ENCODE assay signal across 25 mouse cellular contexts in genomic region chr16:72655411-72655810, GRCm38 (mm10).
DNase-seq lines count a peak whose midpoint lies in the region; ATAC-seq and TF ChIP-seq lines count a peak whose summit lies in the region.
"Had no signal": no experiment of that assay in that cellular context is flagged by ENCODE, and none has a peak within 500 bp of the region (broad histone marks: within the 10 kb centered on the region; RNA-seq: fewer than 3 reads in every experiment).

No protein-coding gene starts in this region.

- no peak for TF ChIP-seq CTCF in forebrain, postnatal 0 days (IDR thresholded peaks at IDR 0.05; ENCODE audit: low read depth)

- ATAC-seq in forebrain, embryonic 14.5 days = 0 out of 2 replicates have a peak, but pooled peaks have one; percentile 34
- ATAC-seq in forebrain, postnatal 0 days = no peak; the same call in 1 of the 2 replicates
- ATAC-seq in embryonic facial prominence, embryonic 14.5 days (ENCODE audit: low read depth) = no peak
- ATAC-seq: CD4-positive, CD25-positive, alpha-beta regulatory T cell, adult 4 months; hindbrain, postnatal 0 days; inflammation-experienced regulatory T-cells, adult 6 months; intestine, embryonic 16.5 days had no signal

- no peaks in the 10 kb centered on the region for H3K4me1 ChIP-seq in forebrain, embryonic 14.5 days (ENCODE audit: control insufficient read depth, insufficient read depth, low read length)
- no peaks in the 10 kb centered on the region for H3K4me1 ChIP-seq in forebrain, postnatal 0 days (ENCODE audit: insufficient read depth)
- peaks cover 9% of the 10 kb centered on the region; the same call in 1 of the 2 replicates for H3K4me1 ChIP-seq in embryonic facial prominence, embryonic 14.5 days (ENCODE audit: control insufficient read depth, insufficient read depth, low read length)
- H3K4me1 ChIP-seq: heart, embryonic 10.5 days had no signal

- H3K4me3 ChIP-seq in forebrain, embryonic 14.5 days (ENCODE audit: low read depth, low read length) = no peak overlapping the region
- no peak overlapping the region for H3K4me3 ChIP-seq in forebrain, postnatal 0 days (ENCODE audit: low read depth, low read length)
- no peak overlapping the region for H3K4me3 ChIP-seq in embryonic facial prominence, embryonic 14.5 days (ENCODE audit: low read depth, low read length)
- H3K4me3 ChIP-seq: embryonic facial prominence, embryonic 15.5 days; heart, adult 2 months; heart, embryonic 10.5 days; heart, embryonic 13.5 days had no signal

- no peak overlapping the region for H3K4me2 ChIP-seq in forebrain, embryonic 14.5 days (ENCODE audit: low read length)
- no peak overlapping the region for H3K4me2 ChIP-seq in forebrain, postnatal 0 days (ENCODE audit: low read depth)
- no peak overlapping the region for H3K4me2 ChIP-seq in embryonic facial prominence, embryonic 14.5 days (ENCODE audit: low read depth, low read length)
- H3K4me2 ChIP-seq: embryonic facial prominence, embryonic 15.5 days; heart, embryonic 13.5 days; hindbrain, embryonic 14.5 days had no signal

- H3K9ac ChIP-seq in forebrain, embryonic 14.5 days (ENCODE audit: low read length) = no peak overlapping the region
- H3K9ac ChIP-seq in forebrain, postnatal 0 days = no peak overlapping the region
- H3K9ac ChIP-seq in embryonic facial prominence, embryonic 14.5 days (ENCODE audit: low read depth, low read length) = no peak overlapping the region
- H3K9ac ChIP-seq: embryonic facial prominence, embryonic 15.5 days; heart, embryonic 13.5 days; hindbrain, embryonic 14.5 days had no signal

- no peaks in the 10 kb centered on the region for H3K9me3 ChIP-seq in forebrain, embryonic 14.5 days (replicated peaks; ENCODE audit: control insufficient read depth, low read length)
- no peaks in the 10 kb centered on the region for H3K9me3 ChIP-seq in forebrain, postnatal 0 days (ENCODE audit: low read length)
- no peaks in the 10 kb centered on the region for H3K9me3 ChIP-seq in embryonic facial prominence, embryonic 14.5 days (ENCODE audit: control insufficient read depth, low read length)
- H3K9me3 ChIP-seq: embryonic facial prominence, embryonic 15.5 days; heart, embryonic 10.5 days; heart, embryonic 13.5 days had no signal

- no peaks in the 10 kb centered on the region for H3K36me3 ChIP-seq in forebrain, embryonic 14.5 days (ENCODE audit: control insufficient read depth, insufficient read depth, low read length)
- no peaks in the 10 kb centered on the region for H3K36me3 ChIP-seq in forebrain, postnatal 0 days (ENCODE audit: insufficient read depth)
- H3K36me3 ChIP-seq in embryonic facial prominence, embryonic 14.5 days (ENCODE audit: control insufficient read depth, insufficient read depth, low read length) = no peaks in the 10 kb centered on the region
- H3K36me3 ChIP-seq: embryonic facial prominence, embryonic 15.5 days; heart, embryonic 10.5 days; heart, embryonic 13.5 days had no signal

- WGBS in forebrain, embryonic 14.5 days = 48% methylated on average over 9 of the region's 9 CpGs
- WGBS in forebrain, postnatal 0 days = 40% methylated on average over 9 of the region's 9 CpGs
- WGBS in embryonic facial prominence, embryonic 14.5 days = 59% methylated on average over 9 of the region's 9 CpGs

- no peaks in the 10 kb centered on the region for H3K27me3 ChIP-seq in forebrain, embryonic 14.5 days (replicated peaks; ENCODE audit: control insufficient read depth, insufficient read depth, low read length)
- H3K27me3 ChIP-seq in forebrain, postnatal 0 days (ENCODE audit: insufficient read depth, low read length) = no peaks in the 10 kb centered on the region
- no peaks in the 10 kb centered on the region for H3K27me3 ChIP-seq in embryonic facial prominence, embryonic 14.5 days (replicated peaks; ENCODE audit: control insufficient read depth, insufficient read depth, low read length)
- H3K27me3 ChIP-seq: embryonic facial prominence, embryonic 15.5 days; heart, embryonic 13.5 days had no signal

- H3K27ac ChIP-seq in forebrain, embryonic 14.5 days (ENCODE audit: low read depth, low read length) = no peak overlapping the region
- H3K27ac ChIP-seq in forebrain, postnatal 0 days (ENCODE audit: low read depth, low read length) = no peak overlapping the region
- no peak overlapping the region for H3K27ac ChIP-seq in embryonic facial prominence, embryonic 14.5 days (replicated peaks; ENCODE audit: low read depth, low read length)
- H3K27ac ChIP-seq: embryonic facial prominence, embryonic 15.5 days; heart, adult 2 months; heart, embryonic 10.5 days; heart, embryonic 13.5 days; hindbrain, embryonic 14.5 days; hindbrain, postnatal 0 days had no signal

- peak; percentile 67 for DNase-seq in forebrain, embryonic 14.5 days (ENCODE audit: low spot score)
- DNase-seq in forebrain, postnatal 0 days = no peak
- DNase-seq in retina, postnatal 1 day = peak; percentile 28
- DNase-seq in retina, embryonic 14.5 days (ENCODE audit: low spot score) = no peak
- peak; percentile 41 for DNase-seq in embryonic facial prominence, embryonic 14.5 days (ENCODE audit: low spot score)
- DNase-seq in kidney, adult 9 months = no peak
- DNase-seq: adrenal gland, adult 2 months; adrenal gland, postnatal 14 days; cerebellum, adult 18-20 months; cerebellum, adult 9-11 months; cerebellum, postnatal 25 days; gastrocnemius, postnatal 10 days; gastrocnemius, postnatal 36 days; heart, adult 2 months; heart, postnatal 14 days; heart, postnatal 4 days; kidney, adult 18-20 months had no signal

Comparison
In these comparisons a context has a peak if more than half of its experiments do, and no peak if none do; other contexts are left out.
1. DNase-seq: peak in forebrain, embryonic 14.5 days (single experiment), retina, postnatal 1 day (single experiment) and embryonic facial prominence, embryonic 14.5 days (single experiment); none in forebrain, postnatal 0 days (single experiment), retina, embryonic 14.5 days (single experiment) and kidney, adult 9 months (single experiment).